Mouse (Mus musculus) liver, embryonic 11.5 days (tissue): ENCODE results near the gene Wwox. TPM values are rescaled to one million over a fixed set of nuclear protein-coding genes. Genes with fewer than 3 reads are reported as not detected.

ENCODE experiments used
- ATAC-seq: fragments of 200-750 bp; cut with Nextera tagmentation; replicated peaks from 2 replicates; pipeline ENCODE4 v1.8.0; 2017; ENCODE audit warnings: moderate number of reproducible peaks, mild to moderate bottlenecking, moderate TSS enrichment, moderate library complexity; ENCODE audit not compliant: low FRiP score
- DNase-seq: peaks from one replicate; pipeline ENCODE4 v3.0.0-alpha.2; 2017; ENCODE audit warnings: low spot score
- H3K27ac ChIP-seq: fragments of 300-500 bp; sonication (generic); 2 replicates; pipeline ENCODE4 v1.5.1; 2014; ENCODE audit warnings: mild to moderate bottlenecking, low read depth, low read length, control low read depth
- H3K27me3 ChIP-seq: fragments of 300-500 bp; sonication (generic); replicated peaks from 2 replicates; pipeline ENCODE4 v1.6.1; 2014; ENCODE audit warnings: low read length, mixed read lengths; ENCODE audit not compliant: control insufficient read depth, insufficient read depth
- H3K36me3 ChIP-seq: fragments of 300-500 bp; sonication (generic); 2 replicates; pipeline ENCODE4 v1.6.1; 2014; ENCODE audit warnings: mild to moderate bottlenecking, low read length, moderate library complexity, mixed read lengths; ENCODE audit not compliant: control insufficient read depth, insufficient read depth
- H3K4me1 ChIP-seq: fragments of 300-500 bp; sonication (generic); replicated peaks from 2 replicates; pipeline ENCODE4 v1.6.1; 2014; ENCODE audit warnings: low read length, mixed read lengths; ENCODE audit not compliant: control insufficient read depth, insufficient read depth
- H3K4me2 ChIP-seq: fragments of 300-500 bp; sonication (generic); 2 replicates; pipeline ENCODE4 v1.6.1; 2014; ENCODE audit warnings: mild to moderate bottlenecking, control low read depth, moderate library complexity
- H3K4me3 ChIP-seq: fragments of 300-500 bp; sonication (generic); 2 replicates; pipeline ENCODE4 v1.5.1; 2014; ENCODE audit warnings: low read depth, low read length, control low read depth
- H3K9ac ChIP-seq: fragments of 300-500 bp; sonication (generic); 2 replicates; pipeline ENCODE4 v1.6.1; 2014; ENCODE audit warnings: low read depth, low read length, control low read depth
- H3K9me3 ChIP-seq: fragments of 300-500 bp; sonication (generic); 2 replicates; pipeline ENCODE4 v1.6.1; 2016; ENCODE audit warnings: low read length, inconsistent platforms, mixed read lengths; ENCODE audit not compliant: control insufficient read depth
- whole genome bisulfite sequencing: fragments of 180-500 bp; shearing (Covaris S2); extraction: QIAGEN DNeasy Blood & Tissue Kit; methylation state at CpG from one replicate; pipeline ENCODE4 v1.1.7; 2014; 5-methylcytosine and 5-hydroxymethylcytosine counted together
- polyA plus RNA-seq: library from polyadenylated mRNA; unstranded; fragments of >200 nt; fragmentation: Nextera tagmentation; extraction: Ambion mirVana; gene quantifications from 2 replicates; pipeline ENCODE4 v1.2.1, GENCODE M21; 2014

Wwox gene
- polyA plus RNA-seq, 1 experiment from 2014 or later = 7.3 TPM

DNA sequence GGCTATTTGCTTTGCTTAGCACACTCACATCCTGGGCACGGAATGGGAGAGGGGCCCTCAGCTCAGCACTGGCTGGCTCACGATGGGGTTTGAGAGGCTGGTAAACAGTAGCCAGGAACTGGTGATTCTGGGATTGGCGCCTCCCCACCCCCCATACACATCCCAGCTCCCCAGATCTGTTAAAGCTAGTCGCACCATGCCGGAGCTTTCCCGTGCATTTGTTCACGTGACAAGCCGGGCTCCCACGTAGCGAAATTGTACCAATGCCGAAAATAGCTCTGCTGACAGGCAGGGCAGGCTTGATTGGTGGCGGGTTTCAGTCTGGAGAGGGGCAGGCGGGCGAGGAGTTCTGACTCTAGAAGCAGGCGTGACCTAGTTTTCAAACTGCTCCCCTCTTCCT lies 16.5 kb downstream of the Wwox start:
- WGBS = 74% methylated on average over 15 of the region's 15 CpGs
- Histone ChIP-seq H3K9ac (no peak overlapping the region), H3K4me2 (peak overlapping the region; percentile 33), H3K27ac (no peak overlapping the region), H3K4me1 (peaks cover 4% of the 10 kb centered on the region), H3K4me3 (no peak overlapping the region), H3K27me3 (no peaks in the 10 kb centered on the region), H3K36me3 (no peaks in the 10 kb centered on the region), H3K9me3 (no peaks in the 10 kb centered on the region)
- DNase-seq = no peak
- no peak for ATAC-seq

GRCm38 (mm10) chr8:114458113-114458784 lies 18.8 kb downstream of the Wwox start:
- H3K27ac ChIP-seq = no peak overlapping the region
- DNase-seq = no peak
- WGBS = 75% methylated on average over 25 of the region's 25 CpGs
- H3K4me3 ChIP-seq = no peak overlapping the region
- no peak overlapping the region for H3K4me2 ChIP-seq
- no peak overlapping the region for H3K9ac ChIP-seq
- H3K4me1 ChIP-seq = peaks cover 4% of the 10 kb centered on the region
- no peak for ATAC-seq
- no peaks in the 10 kb centered on the region for H3K27me3 ChIP-seq
- no peaks in the 10 kb centered on the region for H3K36me3 ChIP-seq
- no peaks in the 10 kb centered on the region for H3K9me3 ChIP-seq

GRCm38 (mm10) chr8:114460600-114460999 lies 21.1 kb downstream of the Wwox start:
- Histone ChIP-seq H3K27me3 (no peaks in the 10 kb centered on the region), H3K4me3 (no peak overlapping the region), H3K9ac (no peak overlapping the region), H3K4me2 (no peak overlapping the region), H3K4me1 (peaks cover 4% of the 10 kb centered on the region), H3K36me3 (no peaks in the 10 kb centered on the region), H3K9me3 (no peaks in the 10 kb centered on the region), H3K27ac (no peak overlapping the region)
- WGBS = 53% methylated on average over 5 of the region's 5 CpGs
- ATAC-seq (peak; percentile 47; the same call in 1 of the 2 replicates), DNase-seq (no peak)

- Histone ChIP-seq H3K4me3 (no peak overlapping the region), H3K27me3 (no peaks in the 10 kb centered on the region), H3K9ac (no peak overlapping the region), H3K27ac (no peak overlapping the region), H3K9me3 (no peaks in the 10 kb centered on the region), H3K4me1 (peaks cover 4% of the 10 kb centered on the region), H3K4me2 (no peak overlapping the region), H3K36me3 (no peaks in the 10 kb centered on the region)
- 90% methylated on average over 11 of the region's 11 CpGs for WGBS
- DNase-seq (no peak), ATAC-seq (no peak)
These were observed 23.1 kb downstream of the Wwox start for GRCm38 (mm10) chr8:114462591-114462990.

DNA sequence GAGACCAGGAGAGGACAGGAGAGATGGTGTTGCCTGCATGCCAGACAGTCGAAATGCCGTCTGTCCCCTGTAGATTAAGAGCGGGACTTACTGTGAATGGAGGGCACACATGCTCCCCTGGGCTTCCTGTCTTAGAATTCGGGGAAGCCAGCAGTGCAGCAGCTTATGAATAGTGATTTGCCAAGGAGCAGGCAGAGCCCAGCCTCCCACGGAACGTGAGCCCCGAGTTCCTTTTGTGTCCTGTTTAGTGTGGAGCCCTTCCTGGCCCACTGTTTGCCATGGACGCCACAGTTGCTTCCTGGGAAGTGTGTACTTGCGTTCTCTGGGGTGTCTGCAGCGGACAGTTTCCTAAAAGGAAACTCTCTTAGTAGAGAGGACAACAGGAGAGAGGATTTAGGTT lies 23.9 kb downstream of the Wwox start:
- 71% methylated on average over 10 of the region's 10 CpGs for WGBS
- H3K9ac ChIP-seq = no peak overlapping the region
- peaks cover 4% of the 10 kb centered on the region for H3K4me1 ChIP-seq
- H3K4me3 ChIP-seq = no peak overlapping the region
- H3K9me3 ChIP-seq = no peaks in the 10 kb centered on the region
- no peaks in the 10 kb centered on the region for H3K27me3 ChIP-seq
- no peak overlapping the region for H3K27ac ChIP-seq
- no peaks in the 10 kb centered on the region for H3K36me3 ChIP-seq
- ATAC-seq = no peak
- H3K4me2 ChIP-seq = no peak overlapping the region
- DNase-seq = no peak

- H3K27ac ChIP-seq = no peak overlapping the region
- H3K9ac ChIP-seq = no peak overlapping the region
- ATAC-seq (no peak), DNase-seq (no peak)
- H3K27me3 ChIP-seq = no peaks in the 10 kb centered on the region
- WGBS = 88% methylated on average over 21 of the region's 21 CpGs
- no peak overlapping the region for H3K4me3 ChIP-seq
- no peaks in the 10 kb centered on the region for H3K9me3 ChIP-seq
- H3K36me3 ChIP-seq = 0 out of 2 replicates have a peak, but pooled peaks cover 2% of the 10 kb centered on the region
- H3K4me1 ChIP-seq = no peaks in the 10 kb centered on the region
- H3K4me2 ChIP-seq = no peak overlapping the region
These were observed 29.2 kb downstream of the Wwox start for GRCm38 (mm10) chr8:114468526-114469207.

- no peak overlapping the region for H3K9ac ChIP-seq
- no peak overlapping the region for H3K27ac ChIP-seq
- no peaks in the 10 kb centered on the region for H3K27me3 ChIP-seq
- no peaks in the 10 kb centered on the region for H3K4me1 ChIP-seq
- ATAC-seq (no peak), DNase-seq (no peak)
- H3K4me2 ChIP-seq = no peak overlapping the region
- H3K4me3 ChIP-seq = no peak overlapping the region
- WGBS = 90% methylated on average over 10 of the region's 10 CpGs
- H3K36me3 ChIP-seq = 0 out of 2 replicates have a peak, but pooled peaks cover 2% of the 10 kb centered on the region
- no peaks in the 10 kb centered on the region for H3K9me3 ChIP-seq
These were observed 29.7 kb downstream of the Wwox start for GRCm38 (mm10) chr8:114469208-114469590.

- Histone ChIP-seq H3K4me1 (no peaks in the 10 kb centered on the region), H3K4me2 (no peak overlapping the region), H3K9me3 (no peaks in the 10 kb centered on the region), H3K9ac (no peak overlapping the region), H3K36me3 (0 out of 2 replicates have a peak, but pooled peaks cover 2% of the 10 kb centered on the region), H3K27me3 (no peaks in the 10 kb centered on the region), H3K27ac (no peak overlapping the region), H3K4me3 (no peak overlapping the region)
- 83% methylated on average over 11 of the region's 11 CpGs for WGBS
- DNase-seq (no peak), ATAC-seq (no peak)
These were observed 34.1 kb downstream of the Wwox start for GRCm38 (mm10) chr8:114473546-114473945.

DNA sequence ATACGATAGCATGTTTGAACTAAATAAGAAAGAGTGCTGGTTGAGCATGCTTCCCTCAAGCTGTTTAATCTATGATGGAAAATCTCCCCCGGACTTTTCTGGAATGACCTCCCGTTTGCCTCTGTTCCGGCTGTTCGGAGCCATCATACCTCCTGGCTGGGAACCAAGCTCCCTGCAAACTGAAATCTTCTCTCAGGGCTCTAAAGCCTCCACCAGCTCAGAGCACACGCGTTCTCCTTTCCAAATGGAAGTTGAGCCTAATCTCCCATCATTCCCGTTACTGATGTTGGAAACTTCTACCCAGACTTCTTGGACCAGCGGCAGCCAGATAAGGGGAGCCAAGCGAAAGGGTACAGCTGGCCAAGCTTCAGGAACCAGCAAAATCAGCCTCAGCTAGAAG lies 37.5 kb downstream of the Wwox start:
- Histone ChIP-seq H3K9me3 (no peaks in the 10 kb centered on the region), H3K9ac (no peak overlapping the region), H3K4me1 (no peaks in the 10 kb centered on the region), H3K27me3 (no peaks in the 10 kb centered on the region), H3K4me3 (no peak overlapping the region), H3K4me2 (no peak overlapping the region), H3K27ac (no peak overlapping the region), H3K36me3 (no peaks in the 10 kb centered on the region)
- no peak for DNase-seq
- 80% methylated on average over 10 of the region's 10 CpGs for WGBS
- ATAC-seq = no peak
